Mouse (Mus musculus) spleen, adult 2 months (tissue): ENCODE data around the gene Etfrf1.

Experiments used
- CTCF ChIP-seq: fragments of 200-500 bp; IDR thresholded peaks from 2 replicates; pipeline ENCODE4 v1.5.1; 2011; ENCODE audit warnings: mild to moderate bottlenecking, inconsistent platforms; ENCODE audit not compliant: insufficient read depth, insufficient read length, insufficient replicate concordance; ENCODE audit errors: extremely low read depth
- POLR2A ChIP-seq: fragments of 200-500 bp; IDR thresholded peaks from 2 replicates; pipeline ENCODE4 v1.6.1; 2011; ENCODE audit warnings: low read depth, low read length, inconsistent platforms

DNA sequence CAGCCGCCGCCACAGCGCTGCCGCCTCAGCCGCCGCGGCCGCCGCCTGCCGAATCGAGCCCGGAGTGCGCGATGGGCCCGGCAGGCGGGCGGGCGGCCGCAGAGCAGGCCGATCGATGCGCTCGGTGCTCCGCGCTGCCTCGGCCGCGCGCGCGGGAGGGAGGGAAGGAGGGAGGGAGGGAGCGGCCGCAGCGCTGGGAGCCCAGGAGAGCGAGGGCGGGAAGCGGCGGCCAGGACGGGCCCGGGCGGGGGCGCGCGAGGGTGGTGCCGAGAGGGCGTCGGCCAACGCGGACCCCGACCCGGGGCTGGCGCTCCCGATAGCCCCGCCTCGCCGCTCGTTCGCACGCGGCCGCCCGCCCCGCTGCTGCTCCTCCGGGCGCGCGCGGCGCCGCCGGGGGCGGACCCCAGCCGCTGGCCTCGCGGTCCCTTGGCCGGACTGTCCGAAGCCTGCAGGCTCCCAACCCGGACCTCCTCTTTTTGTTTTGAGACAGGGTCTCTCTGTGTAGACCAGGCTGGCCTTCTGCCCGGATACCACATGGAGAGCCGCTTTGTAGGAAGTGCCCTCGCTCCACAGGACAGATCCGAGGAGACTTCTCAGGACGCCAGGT is 39.4 kb downstream of the Etfrf1 start, which contains the start of gene Kras:
- TF ChIP-seq CTCF (no peak), POLR2A (no peak; the same call in 1 of the 2 replicates)
